8 mouse cellular contexts compared by ENCODE assay signal in genomic region chr8:122474951-122475560, GRCm38 (mm10). TPM values are rescaled to one million over a fixed set of nuclear protein-coding genes. Genes with fewer than 3 reads are reported as not detected.
DNase-seq lines count a peak whose midpoint lies in the region; ATAC-seq lines count a peak whose summit lies in the region.

No protein-coding gene starts in this region.

- H3K4me1 ChIP-seq in forebrain, embryonic 16.5 days (replicated peaks; ENCODE audit: control insufficient read depth, insufficient read depth, low read length) = peaks cover 22% of the 10 kb centered on the region
- H3K4me1 ChIP-seq in intestine, embryonic 15.5 days (replicated peaks) = peaks cover 12% of the 10 kb centered on the region
- peaks cover 44% of the 10 kb centered on the region for H3K4me1 ChIP-seq in liver, embryonic 12.5 days

- no peaks in the 10 kb centered on the region for H3K27me3 ChIP-seq in forebrain, embryonic 16.5 days (replicated peaks; ENCODE audit: control insufficient read depth, insufficient read depth, low read length)
- no peaks in the 10 kb centered on the region for H3K27me3 ChIP-seq in intestine, embryonic 15.5 days (replicated peaks)
- H3K27me3 ChIP-seq in liver, embryonic 12.5 days (replicated peaks) = no peaks in the 10 kb centered on the region

- H3K36me3 ChIP-seq in forebrain, embryonic 16.5 days (ENCODE audit: control insufficient read depth, insufficient read depth) = peaks cover 7% of the 10 kb centered on the region; the same call in 1 of the 2 replicates
- H3K36me3 ChIP-seq in intestine, embryonic 15.5 days = peaks cover 11% of the 10 kb centered on the region; the same call in 1 of the 2 replicates
- H3K36me3 ChIP-seq in liver, embryonic 12.5 days = peaks cover 60% of the 10 kb centered on the region

- peak overlapping the region; percentile 86 for H3K4me3 ChIP-seq in forebrain, embryonic 16.5 days (replicated peaks; ENCODE audit: low read length)
- H3K4me3 ChIP-seq in intestine, embryonic 15.5 days (replicated peaks) = peak overlapping the region; percentile 100
- peak overlapping the region; percentile 99 for H3K4me3 ChIP-seq in liver, embryonic 12.5 days

- peak; percentile 49 for DNase-seq in 3134 (ENCODE audit: extremely low read depth, insufficient read length, low spot score)
- DNase-seq in CD4-positive, CD25-positive, alpha-beta regulatory T cell, adult 2 months (ENCODE audit: low read depth, low spot score) = peak; percentile 50
- peak; percentile 52 for DNase-seq in c-Kit-positive CD71-positive TER-119-positive erythroid progenitor cells, embryonic 14.5 days (ENCODE audit: low spot score)
- DNase-seq in neural tube, embryonic 10.5 days (ENCODE audit: extremely low spot score, low spot score) = peak; percentile 32

- H3K9ac ChIP-seq in forebrain, embryonic 16.5 days (replicated peaks; ENCODE audit: low read depth, low read length) = peak overlapping the region; percentile 94
- H3K9ac ChIP-seq in intestine, embryonic 15.5 days = peak overlapping the region; percentile 96
- peak overlapping the region; percentile 94 for H3K9ac ChIP-seq in liver, embryonic 12.5 days

- 13% methylated on average over 16 of the region's 16 CpGs for WGBS in forebrain, embryonic 16.5 days
- WGBS in intestine, embryonic 15.5 days = 7% methylated on average over 16 of the region's 16 CpGs
- WGBS in liver, embryonic 12.5 days (ENCODE audit: insufficient replicate concordance) = 3% methylated on average over 16 of the region's 16 CpGs

- H3K4me2 ChIP-seq in forebrain, embryonic 16.5 days (ENCODE audit: low read length) = peak overlapping the region; percentile 94
- H3K4me2 ChIP-seq in intestine, embryonic 15.5 days (replicated peaks) = peak overlapping the region; percentile 88
- H3K4me2 ChIP-seq in liver, embryonic 12.5 days = peak overlapping the region; percentile 95

- H3K27ac ChIP-seq in forebrain, embryonic 16.5 days (ENCODE audit: low read length) = no peak overlapping the region
- no peak overlapping the region; the same call in 1 of the 2 replicates for H3K27ac ChIP-seq in intestine, embryonic 15.5 days
- H3K27ac ChIP-seq in liver, embryonic 12.5 days = peak overlapping the region; percentile 81

- H3K9me3 ChIP-seq in forebrain, embryonic 16.5 days (ENCODE audit: control insufficient read depth, low read length) = no peaks in the 10 kb centered on the region
- H3K9me3 ChIP-seq in intestine, embryonic 15.5 days = no peaks in the 10 kb centered on the region
- no peaks in the 10 kb centered on the region for H3K9me3 ChIP-seq in liver, embryonic 12.5 days (replicated peaks)

- no peak for ATAC-seq in forebrain, embryonic 16.5 days
- ATAC-seq in intestine, embryonic 15.5 days = 0 out of 2 replicates have a peak, but pooled peaks have one; percentile 18
- peak; percentile 55 for ATAC-seq in liver, embryonic 12.5 days
- no peak for ATAC-seq in granulocyte monocyte progenitor cell, adult 5-6 weeks (replicated peaks; ENCODE audit: poor library complexity, severe bottlenecking)

RNA-seq across cellular contexts. Expression of gene Rnf166, which starts 0.8 kb away (rescaled TPM):
- 39.6 and 41.8 TPM in 2 replicates for polyA plus RNA-seq in forebrain, embryonic 16.5 days (2015; fragmentation: Nextera tagmentation; extraction: Ambion mirVana)
- 29.5 and 31.5 TPM in 2 replicates for polyA plus RNA-seq in intestine, embryonic 15.5 days (2015; fragmentation: Nextera tagmentation; extraction: Ambion mirVana)
- polyA plus RNA-seq in liver, embryonic 12.5 days (2016; fragmentation: Nextera tagmentation; extraction: Ambion mirVana) = 16.6 and 17.3 TPM in 2 replicates
- total RNA-seq in granulocyte monocyte progenitor cell, adult 5-6 weeks (2014; fragmentation: Nextera tagmentation) = 40.5 and 41.2 TPM in 2 replicates
- total RNA-seq in granulocyte monocyte progenitor cell, adult 5-6 weeks (2017) = 29.8 and 43.2 TPM in 2 replicates

RNA-seq across cellular contexts. Expression of gene Ctu2, which starts 0.9 kb away (rescaled TPM):
- polyA plus RNA-seq in forebrain, embryonic 16.5 days (2015; fragmentation: Nextera tagmentation; extraction: Ambion mirVana) = 72.5 and 87.3 TPM in 2 replicates
- polyA plus RNA-seq in intestine, embryonic 15.5 days (2015; fragmentation: Nextera tagmentation; extraction: Ambion mirVana) = 43.4 and 44.6 TPM in 2 replicates
- polyA plus RNA-seq in liver, embryonic 12.5 days (2016; fragmentation: Nextera tagmentation; extraction: Ambion mirVana) = 37.1 and 38.7 TPM in 2 replicates
- 11.9 and 33.1 TPM in 2 replicates for total RNA-seq in granulocyte monocyte progenitor cell, adult 5-6 weeks (2014; fragmentation: Nextera tagmentation)
- total RNA-seq in granulocyte monocyte progenitor cell, adult 5-6 weeks (2017) = 9.3 and 14.0 TPM in 2 replicates

RNA-seq across cellular contexts. Expression of gene Snai3, which starts 14.5 kb away (rescaled TPM):
- not detected in 2 replicates for polyA plus RNA-seq in forebrain, embryonic 16.5 days (2015; fragmentation: Nextera tagmentation; extraction: Ambion mirVana)
- 0.57 and 0.86 TPM in 2 replicates for polyA plus RNA-seq in intestine, embryonic 15.5 days (2015; fragmentation: Nextera tagmentation; extraction: Ambion mirVana)
- 0.18 and 0.36 TPM in 2 replicates for polyA plus RNA-seq in liver, embryonic 12.5 days (2016; fragmentation: Nextera tagmentation; extraction: Ambion mirVana)
- not detected in 2 replicates for total RNA-seq in granulocyte monocyte progenitor cell, adult 5-6 weeks (2014; fragmentation: Nextera tagmentation)
- not detected in 2 replicates for total RNA-seq in granulocyte monocyte progenitor cell, adult 5-6 weeks (2017)

RNA-seq across cellular contexts. Expression of gene Mvd, which starts 31.8 kb away (rescaled TPM):
- polyA plus RNA-seq in forebrain, embryonic 16.5 days (2015; fragmentation: Nextera tagmentation; extraction: Ambion mirVana) = 51.0 and 60.0 TPM in 2 replicates
- polyA plus RNA-seq in intestine, embryonic 15.5 days (2015; fragmentation: Nextera tagmentation; extraction: Ambion mirVana) = 60.2 and 68.3 TPM in 2 replicates
- polyA plus RNA-seq in liver, embryonic 12.5 days (2016; fragmentation: Nextera tagmentation; extraction: Ambion mirVana) = 29.3 and 31.4 TPM in 2 replicates
- total RNA-seq in granulocyte monocyte progenitor cell, adult 5-6 weeks (2014; fragmentation: Nextera tagmentation) = 8.8 and 10.0 TPM in 2 replicates
- 4.0 and 4.3 TPM in 2 replicates for total RNA-seq in granulocyte monocyte progenitor cell, adult 5-6 weeks (2017)

RNA-seq across cellular contexts. Expression of gene Cyba, which starts 42.3 kb away (rescaled TPM):
- polyA plus RNA-seq in forebrain, embryonic 16.5 days (2015; fragmentation: Nextera tagmentation; extraction: Ambion mirVana) = 25.1 and 30.5 TPM in 2 replicates
- polyA plus RNA-seq in intestine, embryonic 15.5 days (2015; fragmentation: Nextera tagmentation; extraction: Ambion mirVana) = 307 and 314 TPM in 2 replicates
- 149 and 160 TPM in 2 replicates for polyA plus RNA-seq in liver, embryonic 12.5 days (2016; fragmentation: Nextera tagmentation; extraction: Ambion mirVana)
- 188 and 257 TPM in 2 replicates for total RNA-seq in granulocyte monocyte progenitor cell, adult 5-6 weeks (2014; fragmentation: Nextera tagmentation)
- total RNA-seq in granulocyte monocyte progenitor cell, adult 5-6 weeks (2017) = 94.4 and 126 TPM in 2 replicates

Comparison
In these comparisons a context has a peak if more than half of its experiments do, and no peak if none do; other contexts are left out.
1. ATAC-seq: peak in intestine, embryonic 15.5 days (single experiment) and liver, embryonic 12.5 days (single experiment); none in forebrain, embryonic 16.5 days (single experiment) and granulocyte monocyte progenitor cell, adult 5-6 weeks (single experiment).
2. Peak in every context shown above with its lines, with median percentiles within 50 percentile points of each other: DNase-seq, H3K4me2 ChIP-seq, H3K4me3 ChIP-seq and H3K9ac ChIP-seq.